Mouse (Mus musculus): ENCODE measurements at regions not wholly inside any gene's neighbourhood (a gene's known extent, or its start where the extent isn't known, plus 50 kb on each side); places are given as distances from the start of the nearest gene placed in this dataset.

- 29% methylated on average over 10 of the region's 10 CpGs for WGBS (ENCODE audit: insufficient replicate concordance)
- H3K27ac ChIP-seq: no peak overlapping the region
- H3K4me2 ChIP-seq: no peak overlapping the region
- no peak for ATAC-seq
- no peaks in the 10 kb centered on the region for H3K36me3 ChIP-seq
- no peaks in the 10 kb centered on the region for H3K4me1 ChIP-seq
- no peak overlapping the region for H3K9ac ChIP-seq
- H3K4me3 ChIP-seq: no peak overlapping the region
- no peaks in the 10 kb centered on the region for H3K9me3 ChIP-seq (replicated peaks)
- H3K27me3 ChIP-seq (replicated peaks): no peaks in the 10 kb centered on the region
Observed at GRCm38 (mm10) chr5:106274617-106275016, 183.3 kb downstream of the Barhl2 start.

DNA sequence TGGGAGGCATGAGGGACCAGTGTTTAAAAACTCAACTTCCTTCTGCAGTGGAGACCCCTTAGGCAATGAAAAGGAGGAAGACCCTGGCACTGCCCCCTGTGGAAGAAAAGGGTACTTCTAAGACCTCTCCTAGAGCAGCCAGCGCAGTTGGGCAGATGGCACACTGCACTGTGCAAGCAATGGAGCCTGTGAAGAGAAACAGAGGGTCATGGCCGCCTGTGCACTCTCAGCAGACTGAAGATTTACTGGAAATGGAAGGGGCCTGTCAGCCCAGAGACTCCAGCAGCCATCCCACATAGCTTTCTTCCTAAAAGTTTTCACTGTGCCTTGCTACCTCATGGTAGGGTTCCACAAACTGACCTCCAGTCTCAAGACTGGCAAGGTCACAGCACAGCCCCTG, 193.4 kb downstream of the Barhl2 start:
- H3K27me3 ChIP-seq (replicated peaks): no peaks in the 10 kb centered on the region
- H3K4me3 ChIP-seq: no peak overlapping the region
- H3K36me3 ChIP-seq: no peaks in the 10 kb centered on the region
- WGBS (ENCODE audit: insufficient replicate concordance): 50% methylated on average over 2 of the region's 2 CpGs
- no peak for ATAC-seq
- H3K27ac ChIP-seq: no peak overlapping the region
- H3K4me2 ChIP-seq: no peak overlapping the region
- H3K9me3 ChIP-seq (replicated peaks): no peaks in the 10 kb centered on the region
- no peak overlapping the region for H3K9ac ChIP-seq
- H3K4me1 ChIP-seq: no peaks in the 10 kb centered on the region

- H3K36me3 ChIP-seq: no peaks in the 10 kb centered on the region
- no peak overlapping the region for H3K27ac ChIP-seq
- H3K4me1 ChIP-seq: no peaks in the 10 kb centered on the region
- H3K27me3 ChIP-seq (replicated peaks): no peaks in the 10 kb centered on the region
- H3K9me3 ChIP-seq (replicated peaks): no peaks in the 10 kb centered on the region
- H3K9ac ChIP-seq: no peak overlapping the region
- ATAC-seq: no peak
- H3K4me3 ChIP-seq: no peak overlapping the region
- WGBS (ENCODE audit: insufficient replicate concordance): 56% methylated on average over 1 of the region's 1 CpGs
- no peak overlapping the region for H3K4me2 ChIP-seq
Observed at GRCm38 (mm10) chr5:106257179-106257578, 200.8 kb downstream of the Barhl2 start.

GRCm38 (mm10) chr5:106229154-106229553, 228.8 kb downstream of the Barhl2 start:
- Histone ChIP-seq H3K27me3 (replicated peaks) (no peaks in the 10 kb centered on the region), H3K9ac (no peak overlapping the region), H3K4me1 (no peaks in the 10 kb centered on the region), H3K36me3 (no peaks in the 10 kb centered on the region), H3K9me3 (replicated peaks) (no peaks in the 10 kb centered on the region), H3K4me3 (no peak overlapping the region), H3K4me2 (no peak overlapping the region), H3K27ac (no peak overlapping the region)
- ATAC-seq: no peak
- WGBS (ENCODE audit: insufficient replicate concordance): 44% methylated on average over 3 of the region's 3 CpGs

GRCm38 (mm10) chr5:106224141-106224540, 233.8 kb downstream of the Barhl2 start:
- no peak overlapping the region for H3K4me3 ChIP-seq
- no peak for ATAC-seq
- 49% methylated on average over 7 of the region's 7 CpGs for WGBS (ENCODE audit: insufficient replicate concordance)

GRCm38 (mm10) chr5:106209543-106209942, 248.4 kb downstream of the Barhl2 start:
- no peak overlapping the region for H3K4me3 ChIP-seq
- no peak for ATAC-seq
- H3K27ac ChIP-seq: no peak overlapping the region
- no peaks in the 10 kb centered on the region for H3K4me1 ChIP-seq
- no peaks in the 10 kb centered on the region for H3K27me3 ChIP-seq (replicated peaks)
- WGBS (ENCODE audit: insufficient replicate concordance): 62% methylated on average over 5 of the region's 5 CpGs
- no peaks in the 10 kb centered on the region for H3K36me3 ChIP-seq
- no peak overlapping the region for H3K9ac ChIP-seq
- H3K4me2 ChIP-seq: no peak overlapping the region
- no peaks in the 10 kb centered on the region for H3K9me3 ChIP-seq (replicated peaks)

More at GRCm38 (mm10) chr5:106224141-106224540, 233.8 kb downstream of the Barhl2 start:
- H3K27me3 ChIP-seq (replicated peaks): no peaks in the 10 kb centered on the region
- no peak overlapping the region for H3K4me2 ChIP-seq
- no peaks in the 10 kb centered on the region for H3K9me3 ChIP-seq (replicated peaks)
- H3K36me3 ChIP-seq: no peaks in the 10 kb centered on the region
- no peaks in the 10 kb centered on the region for H3K4me1 ChIP-seq
- no peak overlapping the region for H3K9ac ChIP-seq
- H3K27ac ChIP-seq: no peak overlapping the region

- Histone ChIP-seq H3K9ac (no peak overlapping the region), H3K36me3 (no peaks in the 10 kb centered on the region), H3K27me3 (replicated peaks) (no peaks in the 10 kb centered on the region), H3K4me2 (no peak overlapping the region), H3K9me3 (replicated peaks) (no peaks in the 10 kb centered on the region), H3K4me3 (no peak overlapping the region), H3K27ac (no peak overlapping the region), H3K4me1 (no peaks in the 10 kb centered on the region)
- WGBS (ENCODE audit: insufficient replicate concordance): 58% methylated on average over 6 of the region's 6 CpGs
- no peak for ATAC-seq
Observed at GRCm38 (mm10) chr5:106207706-106208105, 250.3 kb downstream of the Barhl2 start.

- Histone ChIP-seq H3K9ac (no peak overlapping the region), H3K9me3 (replicated peaks) (no peaks in the 10 kb centered on the region), H3K4me1 (no peaks in the 10 kb centered on the region), H3K27me3 (replicated peaks) (no peaks in the 10 kb centered on the region), H3K36me3 (no peaks in the 10 kb centered on the region), H3K4me2 (no peak overlapping the region), H3K4me3 (no peak overlapping the region), H3K27ac (no peak overlapping the region)
- WGBS (ENCODE audit: insufficient replicate concordance): 67% methylated on average over 6 of the region's 6 CpGs
- no peak for ATAC-seq
Observed at GRCm38 (mm10) chr5:106205724-106206123, 252.2 kb downstream of the Barhl2 start.

- Histone ChIP-seq H3K9ac (no peak overlapping the region), H3K4me1 (no peaks in the 10 kb centered on the region), H3K4me3 (no peak overlapping the region), H3K27ac (no peak overlapping the region), H3K27me3 (replicated peaks) (no peaks in the 10 kb centered on the region), H3K4me2 (no peak overlapping the region), H3K36me3 (no peaks in the 10 kb centered on the region), H3K9me3 (replicated peaks) (no peaks in the 10 kb centered on the region)
- no peak for ATAC-seq
- 74% methylated on average over 16 of the region's 16 CpGs for WGBS (ENCODE audit: insufficient replicate concordance)
Observed at GRCm38 (mm10) chr5:106200631-106201030, 257.3 kb downstream of the Barhl2 start.

DNA sequence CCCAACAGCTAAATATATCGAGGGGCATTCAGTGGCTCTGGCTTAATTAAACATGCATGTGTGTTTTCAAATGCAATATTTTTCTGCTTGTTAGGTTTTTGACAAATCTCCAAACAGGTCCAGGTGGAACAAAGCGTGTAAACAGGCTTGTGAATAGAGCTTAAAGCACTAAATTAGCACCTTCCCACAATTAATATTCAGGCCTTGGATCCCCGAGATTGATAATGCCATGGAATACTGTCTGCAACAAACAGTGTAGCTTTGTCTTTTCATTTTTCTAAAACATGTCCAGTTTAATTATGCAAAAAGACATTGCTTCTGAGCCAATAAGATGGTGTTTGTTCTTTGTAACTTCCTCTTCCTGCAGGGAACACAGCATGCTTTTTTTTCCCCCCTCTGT, 258.9 kb downstream of the Barhl2 start:
- Histone ChIP-seq H3K9me3 (replicated peaks) (no peaks in the 10 kb centered on the region), H3K4me3 (no peak overlapping the region), H3K27ac (no peak overlapping the region), H3K9ac (no peak overlapping the region), H3K36me3 (no peaks in the 10 kb centered on the region), H3K4me1 (no peaks in the 10 kb centered on the region), H3K4me2 (no peak overlapping the region), H3K27me3 (replicated peaks) (no peaks in the 10 kb centered on the region)
- WGBS (ENCODE audit: insufficient replicate concordance): 68% methylated on average over 3 of the region's 3 CpGs
- ATAC-seq: no peak

DNA sequence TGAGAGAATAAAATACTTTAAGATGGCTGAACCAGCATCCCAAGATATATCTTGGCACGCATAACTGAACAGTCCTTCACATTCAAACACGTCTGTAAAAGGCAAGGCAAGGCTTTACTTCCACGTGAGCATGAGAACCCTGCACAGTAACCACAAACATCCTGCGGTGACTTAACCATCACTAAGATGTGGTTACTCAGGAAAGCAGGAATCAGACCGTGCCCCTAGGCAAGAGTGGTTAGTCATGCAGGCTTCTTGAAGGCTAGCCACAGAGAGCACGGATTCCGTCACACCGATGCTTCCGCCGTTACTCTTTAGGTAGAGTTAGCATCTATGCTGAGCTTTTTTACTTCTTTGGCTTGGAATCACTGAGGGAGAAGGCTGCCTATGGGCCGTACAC, 266.8 kb downstream of the Barhl2 start:
- no peaks in the 10 kb centered on the region for H3K36me3 ChIP-seq
- H3K4me2 ChIP-seq: no peak overlapping the region
- no peak overlapping the region for H3K4me3 ChIP-seq
- no peaks in the 10 kb centered on the region for H3K9me3 ChIP-seq (replicated peaks)
- no peak overlapping the region for H3K9ac ChIP-seq
- no peaks in the 10 kb centered on the region for H3K4me1 ChIP-seq
- ATAC-seq: no peak
- WGBS (ENCODE audit: insufficient replicate concordance): 48% methylated on average over 11 of the region's 11 CpGs
- no peaks in the 10 kb centered on the region for H3K27me3 ChIP-seq (replicated peaks)
- no peak overlapping the region for H3K27ac ChIP-seq

- Histone ChIP-seq H3K27ac (no peak overlapping the region), H3K4me1 (no peaks in the 10 kb centered on the region), H3K36me3 (no peaks in the 10 kb centered on the region), H3K9ac (no peak overlapping the region), H3K4me2 (no peak overlapping the region), H3K27me3 (replicated peaks) (no peaks in the 10 kb centered on the region), H3K9me3 (replicated peaks) (no peaks in the 10 kb centered on the region), H3K4me3 (no peak overlapping the region)
- ATAC-seq: no peak
- WGBS (ENCODE audit: insufficient replicate concordance): 80% methylated on average over 23 of the region's 23 CpGs
Observed at GRCm38 (mm10) chr5:106181726-106182125, 276.2 kb downstream of the Barhl2 start.

DNA sequence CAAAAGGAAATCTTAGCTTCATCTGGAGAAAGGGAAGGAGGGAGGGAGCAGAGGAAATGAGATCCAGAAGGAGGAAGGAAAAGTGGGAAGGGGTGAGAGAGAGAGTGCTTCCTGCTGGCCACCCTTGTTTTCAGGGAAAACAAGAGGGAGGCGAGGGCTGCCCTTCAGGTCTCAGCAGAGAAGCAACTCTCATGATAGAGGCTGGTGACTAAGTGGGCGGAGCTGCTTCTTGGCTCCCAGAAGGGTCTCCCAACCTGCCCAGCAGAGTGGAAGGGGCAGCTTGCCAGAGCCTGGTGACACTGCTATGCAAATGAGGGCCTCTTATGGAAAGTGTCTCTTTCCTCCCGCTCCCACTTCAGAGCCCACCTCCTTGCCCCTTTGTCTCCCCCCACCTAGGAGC, 285.8 kb downstream of the Barhl2 start:
- Histone ChIP-seq H3K27me3 (replicated peaks) (no peaks in the 10 kb centered on the region), H3K27ac (no peak overlapping the region), H3K36me3 (no peaks in the 10 kb centered on the region), H3K4me2 (no peak overlapping the region), H3K9ac (no peak overlapping the region), H3K9me3 (replicated peaks) (no peaks in the 10 kb centered on the region), H3K4me1 (no peaks in the 10 kb centered on the region), H3K4me3 (no peak overlapping the region)
- ATAC-seq: no peak
- 7% methylated on average over 3 of the region's 3 CpGs for WGBS (ENCODE audit: insufficient replicate concordance)

Data from liver, embryonic 12.5 days (tissue).